Mouse (Mus musculus) thymus, postnatal 0 days (tissue): ENCODE measurements around the gene Zfp790. TPM values are rescaled to one million over a fixed set of nuclear protein-coding genes. Genes with fewer than 3 reads are reported as not detected.

ENCODE experiments used
- DNase-seq: peaks from one replicate; pipeline ENCODE4 v3.0.0-alpha.2; 2015; ENCODE audit warnings: low spot score
- polyA plus RNA-seq: library from polyadenylated mRNA; unstranded; fragments of >200 nt; fragmentation: Nextera tagmentation; extraction: Ambion mirVana; gene quantifications from 2 replicates; pipeline ENCODE4 v1.2.1, GENCODE M21; 2015

The Zfp790 gene
- 10.4 and 11.7 TPM in 2 replicates for polyA plus RNA-seq

DNA sequence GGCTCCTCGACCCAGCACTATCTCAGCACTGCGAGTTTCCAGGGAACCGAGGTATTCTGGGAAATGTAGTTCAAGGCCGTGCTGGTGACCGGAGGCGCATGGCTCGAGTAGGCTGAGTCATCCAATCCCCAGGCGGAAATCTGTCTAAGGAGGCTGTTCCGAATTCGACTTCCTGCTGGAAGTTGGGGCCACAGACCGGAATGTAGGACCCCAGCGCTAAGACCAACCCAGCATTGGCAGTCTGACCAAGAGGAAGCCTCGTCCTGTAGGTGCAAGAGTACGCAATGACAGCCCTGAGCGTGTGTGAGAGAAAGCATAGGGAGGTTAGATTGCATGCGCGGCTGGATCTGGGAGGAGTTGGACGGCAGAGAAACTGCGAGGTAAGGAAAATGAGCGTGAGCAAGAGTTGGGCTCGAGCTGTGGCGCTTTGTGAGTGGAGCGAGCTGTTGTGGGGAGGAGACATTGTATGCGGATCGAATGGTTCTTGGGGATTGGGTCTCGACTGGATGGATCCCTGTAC lies at the start of gene Zfp790:
Gene Zfp790 (plus strand): TSS at position 205 of the 520 bp plus-strand sequence.
- peak; percentile 91 for DNase-seq

GRCm38 (mm10) chr7:29767058-29767686 lies 48.7 kb upstream of the Zfp790 start:
- DNase-seq: peak; percentile 84

DNA sequence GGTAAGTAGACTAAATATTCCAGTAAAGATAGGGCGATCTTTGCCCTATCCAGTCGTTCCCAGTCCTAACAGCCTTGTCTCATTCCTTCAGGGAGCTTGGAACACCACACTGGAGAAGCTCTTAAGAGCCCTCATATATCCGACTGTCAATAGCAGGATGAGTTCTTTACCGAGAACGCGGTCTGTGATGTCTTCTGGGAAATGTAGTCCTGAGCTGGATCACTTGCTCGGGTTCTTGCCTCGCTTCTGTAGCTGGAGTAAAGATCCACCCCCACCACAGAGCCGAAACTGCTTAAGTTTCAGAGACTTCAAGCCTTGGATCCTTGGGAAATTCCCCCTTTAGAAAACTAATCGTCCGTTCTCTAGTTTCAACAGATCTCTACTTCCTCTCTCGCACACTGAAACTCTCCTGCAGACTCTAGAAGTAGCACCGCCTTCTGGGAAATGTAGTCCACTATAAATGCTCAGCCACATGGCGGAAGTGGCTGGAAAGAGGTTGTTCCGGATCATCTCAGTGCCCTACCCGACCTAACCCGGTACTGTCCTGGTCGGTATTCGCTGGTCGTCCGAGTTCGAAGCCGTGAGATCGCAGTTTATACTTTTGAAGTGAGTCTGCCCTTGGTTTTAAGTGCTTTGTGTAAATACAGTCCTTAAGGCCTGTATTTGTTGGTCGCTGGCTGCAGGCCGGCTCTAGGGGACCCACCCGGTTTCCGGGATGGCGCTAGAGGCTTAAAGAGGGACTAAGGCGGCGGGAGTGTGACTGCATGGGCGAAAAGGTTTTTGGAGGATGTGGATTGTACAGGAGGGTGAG lies 47.6 kb upstream of the Zfp790 start, which contains the start of gene Zfp84:
Gene Zfp84 (plus strand): TSS at position 463 of the 811 bp plus-strand sequence.
- peak; percentile 92 for DNase-seq

- no peak for DNase-seq
Measured at GRCm38 (mm10) chr7:29768980-29769379, 46.9 kb upstream of the Zfp790 start.

DNA sequence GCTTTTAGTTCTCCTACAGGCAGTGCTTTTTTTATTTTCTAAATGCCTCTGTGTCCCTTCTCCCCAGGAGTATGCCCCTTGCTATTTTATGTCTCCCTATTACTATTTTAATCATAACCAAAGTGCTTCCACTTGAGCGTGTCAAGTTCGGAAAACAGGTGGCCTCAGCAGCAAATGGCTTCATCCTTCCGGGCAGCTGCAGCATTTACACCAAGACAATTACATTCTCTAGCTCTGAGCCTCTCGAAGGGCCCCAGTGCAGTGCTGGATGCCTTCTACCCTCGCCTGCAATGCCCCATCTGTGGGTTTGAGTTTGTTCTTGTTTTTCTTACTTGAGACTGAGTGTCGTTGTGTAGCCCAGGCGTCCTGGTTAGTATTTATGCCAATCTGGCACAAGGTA lies 42.4 kb upstream of the Zfp790 start:
- no peak for DNase-seq

- no peak for DNase-seq
Measured at GRCm38 (mm10) chr7:29774371-29774770, 41.5 kb upstream of the Zfp790 start.

GRCm38 (mm10) chr7:29776568-29776967 lies 39.3 kb upstream of the Zfp790 start:
- DNase-seq: no peak

GRCm38 (mm10) chr7:29777372-29777771 lies 38.5 kb upstream of the Zfp790 start:
- DNase-seq: no peak

- DNase-seq: peak; percentile 81
Measured at GRCm38 (mm10) chr7:29783871-29784551, 31.9 kb upstream of the Zfp790 start, which contains the start of gene Zfp30. Gene Zfp30, plus strand, starts transcription at chr7:29783998.

- no peak for DNase-seq
Measured at GRCm38 (mm10) chr7:29785023-29785422, 30.9 kb upstream of the Zfp790 start.

DNA sequence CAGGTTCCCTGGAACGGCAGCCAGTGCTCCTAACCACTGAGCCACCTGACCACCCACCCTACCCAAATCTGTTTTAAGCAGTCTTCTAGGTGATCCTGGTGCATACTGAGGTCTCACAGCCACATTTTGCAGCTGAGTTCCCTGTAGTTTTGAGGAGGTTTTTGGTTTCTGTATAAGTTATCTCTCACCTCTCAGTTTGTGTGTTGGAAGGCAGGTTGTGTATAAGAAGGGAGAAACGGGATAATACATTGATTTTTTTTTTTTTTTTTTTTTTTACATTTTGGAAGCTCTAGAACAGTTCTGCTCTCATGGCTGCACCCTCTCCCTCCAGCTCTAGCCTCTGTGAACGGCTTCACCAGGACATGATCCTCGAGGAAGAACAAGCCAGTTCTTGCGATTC lies 30.0 kb upstream of the Zfp790 start:
- no peak for DNase-seq

DNA sequence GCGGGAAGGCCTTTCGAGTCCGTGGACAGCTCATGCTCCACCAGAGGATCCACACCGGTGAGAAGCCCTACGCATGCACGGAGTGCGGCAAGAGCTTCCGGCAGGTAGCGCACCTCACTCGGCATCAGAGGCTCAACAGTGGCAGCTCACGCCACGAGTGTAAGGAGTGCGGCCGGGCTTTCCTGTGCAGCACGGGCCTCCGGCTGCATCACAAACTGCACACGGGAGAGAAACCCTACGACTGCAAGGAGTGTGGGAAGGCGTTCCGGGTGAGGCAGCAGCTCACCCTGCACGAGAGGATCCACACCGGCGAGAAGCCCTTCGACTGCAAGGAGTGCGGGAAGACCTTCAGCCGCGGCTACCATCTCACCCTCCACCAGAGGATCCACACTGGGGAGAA lies 23.0 kb upstream of the Zfp790 start:
- no peak for DNase-seq

- no peak for DNase-seq
Measured at GRCm38 (mm10) chr7:29807046-29807445, 8.9 kb upstream of the Zfp790 start.

DNA sequence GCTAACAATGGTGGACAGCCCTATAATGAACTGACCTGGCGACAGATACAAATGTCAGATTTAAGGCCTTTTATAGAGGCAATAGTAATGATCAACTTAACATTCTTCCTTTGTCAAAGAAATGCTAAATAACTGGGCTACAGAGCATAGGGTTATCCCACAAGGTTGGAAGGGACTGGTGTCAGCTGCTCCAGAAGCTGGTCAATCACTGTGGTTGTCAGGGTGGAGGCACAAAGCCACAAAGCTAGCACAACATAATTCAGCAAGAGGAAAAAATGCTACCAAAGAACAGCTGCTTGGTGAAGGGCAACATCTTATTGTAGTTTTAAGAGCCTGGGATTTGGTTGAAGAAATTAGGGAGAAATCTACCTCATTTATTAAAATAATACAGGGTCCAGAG lies 3.7 kb upstream of the Zfp790 start:
- no peak for DNase-seq

DNA sequence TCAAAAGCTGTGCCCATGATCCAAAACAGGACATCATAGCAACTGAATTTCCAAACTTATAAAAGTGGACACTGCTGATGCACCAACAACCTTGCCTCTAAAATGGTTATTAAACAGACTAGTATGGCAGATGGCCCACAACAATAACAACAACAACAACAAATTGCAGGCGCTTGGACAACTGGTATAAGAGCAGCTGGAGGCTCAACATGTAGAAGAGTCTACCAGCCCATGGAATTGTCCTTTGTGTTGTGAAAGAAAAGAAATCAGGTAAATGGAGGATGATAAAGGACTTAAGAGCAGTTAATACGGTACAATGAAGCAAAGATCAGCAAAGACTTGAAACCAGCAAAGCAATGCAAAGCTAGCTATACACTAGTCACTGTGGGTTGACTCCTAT lies 1.5 kb upstream of the Zfp790 start:
- no peak for DNase-seq

DNA sequence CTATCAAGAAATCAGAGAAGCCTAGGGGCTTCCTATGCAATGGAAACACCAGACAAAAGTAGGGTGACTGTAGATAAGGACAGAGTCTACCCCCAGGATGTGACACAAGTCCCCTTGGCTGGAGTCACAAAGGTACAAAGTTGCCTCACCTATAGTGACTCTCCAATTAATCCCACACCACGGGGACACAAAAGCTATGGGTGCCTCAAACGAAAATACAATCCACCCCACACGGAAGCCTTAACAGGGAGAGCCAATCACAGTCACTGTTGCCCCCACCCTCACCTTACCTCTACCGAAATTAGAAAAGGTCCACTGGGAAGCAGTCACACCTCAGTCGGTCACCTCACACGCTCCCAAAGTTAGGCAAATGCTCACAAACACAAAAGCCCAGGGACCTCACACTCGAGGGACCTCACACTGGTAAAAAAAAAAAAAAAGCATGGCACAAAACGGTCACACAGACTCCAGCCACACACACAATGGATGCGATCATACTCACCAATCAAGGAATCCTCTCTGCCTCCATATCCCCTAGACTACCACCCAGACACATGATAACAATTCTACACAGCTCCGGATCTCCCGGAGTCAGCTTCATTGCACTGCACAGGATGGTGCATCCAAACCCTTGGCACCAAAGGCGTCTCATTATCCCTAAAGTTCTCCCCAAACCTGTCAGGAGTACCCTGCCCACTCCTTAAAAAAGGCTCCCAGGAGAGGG lies 691 bp upstream of the Zfp790 start:
- peak; percentile 16 for DNase-seq

DNA sequence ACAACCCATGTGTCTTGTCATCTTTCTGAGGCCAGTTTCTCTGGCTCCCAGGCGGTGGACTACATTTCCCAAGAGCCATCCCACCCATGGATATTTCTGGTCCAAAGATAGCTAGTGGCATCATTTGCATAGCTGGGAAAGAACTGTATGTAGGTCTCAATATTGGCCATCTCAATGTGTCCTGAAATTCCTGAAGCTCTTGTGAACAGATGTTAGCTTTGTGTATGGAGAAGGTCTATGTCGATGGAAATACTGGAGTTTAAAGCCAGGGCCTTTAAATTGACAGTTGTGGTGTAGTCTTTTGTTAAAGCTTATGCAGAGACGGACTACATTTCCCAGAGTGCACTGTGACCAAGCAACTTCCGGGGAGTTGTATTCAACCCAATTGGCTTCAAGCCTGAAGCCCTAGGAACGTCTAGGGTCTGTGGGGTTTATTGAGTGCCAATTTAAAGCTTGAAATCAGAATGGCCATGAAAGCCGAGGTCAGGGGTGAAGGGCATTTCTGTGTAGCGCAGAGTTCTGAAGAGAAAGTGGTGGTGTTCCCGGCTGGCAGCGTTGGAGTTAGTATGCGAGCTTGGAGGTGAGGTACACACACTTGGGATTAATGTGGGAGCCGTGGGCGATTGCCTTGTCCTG lies 2.8 kb downstream of the Zfp790 start:
- DNase-seq: peak; percentile 88

DNA sequence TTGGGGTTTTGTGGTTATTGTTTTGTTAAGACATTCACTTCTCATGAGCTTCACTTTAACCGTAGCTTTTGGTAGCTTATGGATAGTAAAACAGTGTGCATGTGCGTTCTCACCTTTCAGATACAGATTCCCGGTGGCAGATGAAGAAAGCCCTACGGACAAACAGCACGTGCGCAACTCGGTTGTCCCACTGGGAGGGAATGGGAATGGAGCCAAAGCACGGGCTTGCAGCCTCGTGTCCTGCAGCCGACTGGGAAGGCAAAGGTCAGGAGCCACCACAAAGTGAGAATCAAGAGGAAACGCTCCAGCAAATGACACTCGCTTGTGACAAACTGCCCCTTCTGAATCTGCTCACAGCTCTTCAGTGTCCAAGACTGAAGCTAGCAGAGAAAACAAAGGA lies 12.1 kb downstream of the Zfp790 start:
- DNase-seq: no peak

DNA sequence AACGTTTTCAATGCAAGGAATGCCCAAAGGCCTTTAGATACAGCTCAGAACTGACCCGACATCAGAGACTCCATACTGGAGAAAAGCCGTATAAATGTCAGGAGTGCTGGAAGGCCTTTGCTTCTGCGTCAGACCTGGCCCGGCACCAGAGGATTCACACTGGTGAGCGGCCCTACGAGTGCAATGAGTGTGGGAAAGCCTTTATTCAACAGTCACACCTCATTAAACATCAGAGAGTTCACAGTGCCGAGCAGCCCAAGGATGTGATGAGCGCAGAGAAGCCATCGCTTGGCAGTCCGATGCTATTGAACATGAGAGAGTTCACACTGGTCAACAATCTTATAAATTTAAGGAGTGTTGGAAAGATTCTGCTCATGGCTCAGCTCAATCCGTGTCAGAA lies 13.9 kb downstream of the Zfp790 start:
- DNase-seq: no peak

GRCm38 (mm10) chr7:29836816-29837215 lies 20.9 kb downstream of the Zfp790 start:
- DNase-seq: no peak

DNA sequence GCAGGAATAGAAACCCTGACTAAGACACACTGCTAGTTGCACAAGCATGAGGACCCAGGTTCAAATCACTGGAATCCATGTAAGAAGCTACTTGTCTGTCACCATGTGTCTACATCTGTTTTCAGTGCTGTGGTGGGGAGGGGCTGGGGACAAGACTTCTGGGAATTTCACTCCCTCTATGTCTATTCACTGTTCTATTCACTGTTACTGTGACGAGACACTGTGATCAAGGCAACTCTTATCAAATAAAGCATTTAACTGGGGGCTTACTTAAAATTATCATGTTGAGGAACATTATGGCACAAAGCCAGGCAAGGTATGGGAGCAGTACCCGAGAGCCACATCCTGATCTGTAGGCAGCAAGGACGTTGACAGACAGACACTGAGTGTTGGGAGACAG lies 23.3 kb downstream of the Zfp790 start:
- DNase-seq: no peak
